Mouse (Mus musculus) embryonic facial prominence, embryonic 10.5 days (tissue): ENCODE results near the gene Rnf32. TPM values are rescaled to one million over a fixed set of nuclear protein-coding genes. Genes with fewer than 3 reads are reported as not detected.

Experiments
- polyA plus RNA-seq: library from polyadenylated mRNA; unstranded; fragments of >200 nt; fragmentation: Nextera tagmentation; extraction: Ambion mirVana; gene quantifications from 2 replicates; pipeline ENCODE4 v1.2.1, GENCODE M21; 2016

Rnf32 gene
- polyA plus RNA-seq, 1 experiment from 2014 or later = 4.7 TPM

Other genes starting within 250 kb of the Rnf32 start
- 7.0 and 7.7 TPM in 2 replicates for gene Lmbr1, start 182.4 kb downstream of the Rnf32 start, polyA plus RNA-seq
- gene Nom1, start 238.7 kb downstream of the Rnf32 start, polyA plus RNA-seq = 35.8 and 36.4 TPM in 2 replicates